Mouse (Mus musculus) CD8-positive naive resting alpha-beta T cell, adult 2 months (primary cell): ENCODE data around the gene Ankrd11.

ENCODE experiments used
- DNase-seq, 2 experiments: peaks; one replicate each; pipeline ENCODE4 v3.0.0; 2022; ENCODE audit warnings: low read depth in 2 of 2, low spot score in 2 of 2

Ankrd11 gene

GRCm38 (mm10) chr8:122928631-122929224 lies 113.3 kb downstream of the Ankrd11 start:
- no peak for DNase-seq

DNA sequence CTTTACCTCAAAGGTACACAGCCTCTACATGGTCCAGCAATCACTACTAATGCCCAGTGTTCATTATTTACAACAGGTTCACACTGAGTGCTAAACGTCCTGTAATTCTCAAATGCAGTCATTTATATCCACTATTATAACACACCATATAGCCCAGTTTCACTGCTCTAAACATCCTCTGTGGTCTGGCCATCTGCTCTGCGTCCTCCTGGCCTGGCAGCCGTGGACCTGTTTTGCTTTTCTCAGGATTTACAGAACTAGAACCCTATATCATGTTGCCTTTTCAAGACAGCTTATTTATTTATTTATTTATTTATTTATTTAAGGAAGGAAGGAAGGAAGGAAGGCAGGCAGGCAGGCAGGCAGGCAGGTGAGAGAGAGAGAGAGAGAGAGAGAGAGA lies 114.2 kb downstream of the Ankrd11 start:
- DNase-seq = no peak

DNA sequence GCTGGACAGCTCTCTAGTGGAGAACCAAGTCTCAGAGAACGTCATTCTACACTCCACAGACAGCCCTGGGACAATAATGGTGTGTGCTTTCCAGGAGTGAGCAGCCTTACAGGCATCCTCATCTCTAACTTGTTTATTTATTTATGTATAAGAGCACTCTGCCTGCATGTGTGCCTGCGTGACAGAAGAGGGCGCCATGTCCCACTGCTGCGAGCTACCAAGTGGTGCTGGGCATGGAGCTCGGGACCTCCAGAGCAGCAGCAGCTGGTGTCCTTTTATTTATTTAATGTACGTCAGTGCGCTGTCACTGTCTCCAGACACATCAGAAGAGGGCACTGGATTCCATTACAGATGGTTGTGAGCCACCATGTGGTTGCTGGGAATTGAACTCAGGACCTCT lies 115.3 kb downstream of the Ankrd11 start:
- DNase-seq = no peak

DNA sequence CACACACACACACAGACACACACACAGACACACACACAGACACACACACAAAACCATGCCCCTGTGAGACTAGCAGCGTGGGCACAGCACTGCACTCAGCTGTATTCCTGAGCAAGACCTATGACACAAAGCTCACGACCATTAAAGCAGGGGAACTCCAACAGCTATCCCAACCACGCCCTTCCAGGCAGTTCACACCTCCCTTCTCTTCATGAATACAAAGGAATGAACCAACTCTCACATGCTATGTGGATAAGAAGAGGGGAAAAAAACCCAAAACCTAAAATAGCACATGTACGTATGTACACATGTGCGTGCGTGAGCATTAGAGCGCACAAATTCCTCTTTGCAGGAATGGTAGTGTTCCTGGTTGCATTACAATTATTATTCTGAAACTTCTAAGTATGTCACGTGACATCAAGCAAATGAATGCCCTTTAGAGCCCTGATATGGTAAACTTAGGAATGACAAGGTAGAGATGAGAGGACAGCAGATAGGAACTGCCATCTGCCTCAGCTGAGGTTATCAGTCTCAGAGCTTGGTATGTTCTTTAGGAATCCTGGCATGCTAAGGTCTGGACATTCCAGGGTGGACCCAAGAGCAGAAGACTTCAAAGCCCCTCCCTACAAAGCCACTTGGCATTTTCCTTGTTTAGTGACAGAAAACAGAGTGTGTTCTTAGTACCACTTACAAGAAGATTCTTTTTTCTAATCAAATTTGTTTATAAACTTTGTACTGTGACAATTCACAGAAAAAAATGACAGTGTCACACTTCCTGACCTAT lies 115.9 kb downstream of the Ankrd11 start:
- DNase-seq = no peak

- DNase-seq = no peak
Observed at GRCm38 (mm10) chr8:122924091-122924490, 118.0 kb downstream of the Ankrd11 start.

GRCm38 (mm10) chr8:122923431-122924090 lies 118.5 kb downstream of the Ankrd11 start:
- DNase-seq = no peak

GRCm38 (mm10) chr8:122922945-122923344 lies 119.1 kb downstream of the Ankrd11 start:
- no peak for DNase-seq

DNA sequence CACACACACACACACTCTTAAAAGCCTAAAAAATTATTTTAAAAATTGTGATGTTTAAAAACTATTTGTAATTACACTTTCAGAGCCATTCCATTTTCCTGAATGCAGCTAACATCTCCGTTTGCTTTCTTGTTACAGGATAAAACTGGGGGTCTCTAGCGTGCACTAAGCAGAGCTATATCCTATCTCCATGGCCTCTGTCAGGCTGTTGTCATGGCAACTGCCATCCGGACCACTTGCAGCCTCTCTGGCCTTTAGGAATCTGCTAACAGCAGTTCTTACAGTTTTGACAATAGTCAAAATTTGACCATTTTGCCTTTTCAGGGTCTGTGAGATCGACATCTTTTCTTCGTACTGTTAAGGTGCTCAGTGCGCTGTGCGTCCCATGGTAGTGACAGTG lies 121.2 kb downstream of the Ankrd11 start:
- no peak for DNase-seq

DNA sequence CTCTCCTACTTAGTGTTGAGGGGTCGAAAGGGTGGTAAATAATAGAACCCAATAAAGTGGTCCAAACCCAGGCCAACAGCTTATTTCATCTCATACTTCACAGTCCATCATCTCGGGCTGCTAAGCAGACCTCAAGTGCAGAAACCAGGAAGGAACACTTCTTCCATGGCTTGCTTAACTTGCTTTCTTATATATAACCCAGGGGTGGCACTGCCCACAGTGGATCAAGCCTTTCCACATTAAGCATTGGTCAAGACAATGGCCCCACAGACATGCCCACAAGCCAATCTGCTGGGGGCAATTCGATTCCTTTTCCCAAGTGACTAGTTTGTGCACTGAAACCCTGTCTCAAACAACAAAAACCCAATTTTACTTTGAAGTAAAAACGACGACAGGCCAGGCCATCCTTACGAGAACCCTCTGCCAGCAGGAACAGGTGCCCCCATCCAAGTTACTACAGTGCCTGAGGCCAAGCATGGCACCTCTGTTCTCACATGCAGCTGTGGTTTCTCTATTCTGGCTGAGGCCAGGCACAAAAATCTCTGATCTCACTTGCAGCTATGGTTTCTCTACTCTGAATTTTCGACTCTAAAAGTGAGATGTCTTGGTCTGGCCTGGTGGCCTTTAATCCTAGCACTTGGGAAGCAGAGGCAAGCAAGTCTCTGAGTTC lies 123.5 kb downstream of the Ankrd11 start:
- no peak for DNase-seq

GRCm38 (mm10) chr8:122917531-122918392 lies 124.3 kb downstream of the Ankrd11 start:
- peak; percentile 51 to 54 for DNase-seq

- DNase-seq = no peak
Observed at GRCm38 (mm10) chr8:122916766-122917165, 125.3 kb downstream of the Ankrd11 start.

GRCm38 (mm10) chr8:122912871-122913270 lies 129.2 kb downstream of the Ankrd11 start:
- no peak for DNase-seq

- no peak for DNase-seq
Observed at GRCm38 (mm10) chr8:122912150-122912549, 129.9 kb downstream of the Ankrd11 start.

GRCm38 (mm10) chr8:122906463-122907021 lies 135.5 kb downstream of the Ankrd11 start:
- peak; percentile 76 to 88 for DNase-seq

GRCm38 (mm10) chr8:122905346-122905745 lies 136.7 kb downstream of the Ankrd11 start:
- no peak for DNase-seq

DNA sequence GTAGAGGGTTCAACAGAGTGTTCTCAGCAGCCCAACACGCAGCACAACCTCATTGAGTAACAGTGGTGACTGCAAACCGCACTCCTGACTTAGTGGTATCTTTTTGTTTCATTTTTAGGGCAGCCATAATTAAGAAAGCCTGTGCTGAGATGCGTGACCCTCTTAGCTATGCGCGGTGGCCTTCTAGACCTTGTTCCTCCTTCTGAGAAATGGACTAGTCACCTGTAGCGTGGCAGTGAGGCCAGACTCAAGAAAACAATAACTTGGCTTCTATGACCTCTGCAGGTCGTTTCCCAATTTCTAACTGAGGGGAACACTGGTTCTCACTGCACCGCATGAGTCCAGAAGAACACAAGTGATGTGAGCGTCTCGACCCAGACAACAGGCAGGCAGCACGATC lies 137.6 kb downstream of the Ankrd11 start:
- DNase-seq = no peak

DNA sequence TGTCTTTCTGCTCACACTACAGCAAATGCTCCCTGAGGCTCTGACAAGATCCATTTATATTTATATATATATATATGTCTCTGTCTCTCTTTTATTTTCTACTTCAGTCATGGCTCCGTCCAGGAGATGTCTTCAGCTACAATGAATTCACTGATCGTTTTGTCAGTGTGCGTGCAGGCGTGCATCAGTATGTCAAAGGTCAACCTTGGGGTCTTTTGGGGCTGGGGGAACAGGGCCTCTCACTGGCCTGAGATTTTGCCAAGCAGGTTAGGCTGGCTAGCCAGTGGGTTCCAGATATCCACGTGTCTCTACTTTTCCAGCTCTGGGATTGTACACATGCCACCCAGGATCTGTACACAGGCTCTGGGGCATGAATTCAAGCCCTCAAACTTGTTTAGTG lies 139.1 kb downstream of the Ankrd11 start:
- no peak for DNase-seq

DNA sequence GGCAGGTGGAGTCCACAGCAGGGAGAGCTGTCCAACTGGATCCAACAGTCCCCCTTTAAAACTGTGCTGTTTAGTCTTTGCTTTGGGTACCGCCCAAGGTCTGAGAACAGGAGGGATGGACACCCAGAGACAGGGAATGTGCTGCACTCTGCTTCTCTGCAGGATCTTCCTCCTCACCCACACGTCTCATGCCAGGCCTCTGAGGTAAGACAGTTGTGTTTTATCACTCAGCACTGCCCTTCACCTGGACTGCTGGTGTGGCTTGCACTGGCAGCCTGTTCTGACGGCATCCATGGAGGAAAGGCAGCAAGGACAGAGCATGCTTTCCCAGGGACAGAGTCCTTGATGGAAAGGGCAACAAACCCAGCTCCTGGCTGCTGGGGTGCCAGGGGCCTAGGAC lies 139.5 kb downstream of the Ankrd11 start:
- DNase-seq = no peak

- no peak for DNase-seq
Observed at GRCm38 (mm10) chr8:122901892-122902515, 140.1 kb downstream of the Ankrd11 start.

DNA sequence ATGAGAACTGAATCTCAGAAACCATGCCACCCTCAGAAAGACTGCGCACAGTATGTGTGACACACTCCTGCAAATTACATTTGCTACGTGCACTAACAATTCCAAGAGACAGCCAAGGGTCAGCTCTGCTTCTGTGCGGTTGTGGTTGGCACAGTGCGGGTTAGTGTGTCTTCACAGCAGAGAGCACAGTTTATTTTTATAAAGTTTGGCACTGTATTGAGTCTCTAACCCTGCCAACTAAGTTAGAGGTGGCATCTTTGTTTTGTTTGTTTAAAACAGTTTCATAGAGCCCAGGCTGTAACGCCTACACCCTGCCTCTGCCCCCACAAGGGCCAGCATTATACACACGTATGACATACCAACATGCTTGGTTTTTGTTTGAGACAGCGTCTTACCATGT lies 140.6 kb downstream of the Ankrd11 start:
- no peak for DNase-seq
